Mouse (Mus musculus): Measurements from ENCODE around the gene Gm20481. TPM values are rescaled to one million over a fixed set of nuclear protein-coding genes. Genes with fewer than 3 reads are reported as not detected.
A peak's percentile ranks its signal among the peaks of the same experiment; 100 is the strongest.
"Not testable (repeated sequence)": the region's sequence is repeated elsewhere in the genome, so short reads cannot be mapped to it uniquely, and the experiment has no call there.

Gene Gm20481
- polyA plus RNA-seq (2014; fragmentation: Nextera tagmentation; extraction: Ambion mirVana), result not detected in 2 replicates

GRCm38 (mm10) chr17:34969822-34970221 is at the start of gene Gm20481:
Gene Gm20481, plus strand, starts transcription at chr17:34969912.
- H3K27ac ChIP-seq; H3K4me1 ChIP-seq (replicated peaks; ENCODE audit: control insufficient read depth, insufficient read depth, low read length); H3K9ac ChIP-seq; ATAC-seq (ENCODE audit: low FRiP score); DNase-seq (ENCODE audit: low spot score); H3K36me3 ChIP-seq (replicated peaks; ENCODE audit: control insufficient read depth, insufficient read depth); H3K4me2 ChIP-seq (replicated peaks); H3K4me3 ChIP-seq (replicated peaks; ENCODE audit: low read length); H3K9me3 ChIP-seq (ENCODE audit: control insufficient read depth, low read length): not testable (repeated sequence)
- WGBS, result 58% methylated on average over 6 of the region's 11 CpGs
- H3K27me3 ChIP-seq (ENCODE audit: control insufficient read depth, insufficient read depth, low read length), result peaks cover 28% of the 10 kb centered on the region

- no peaks in the 10 kb centered on the region for H3K36me3 ChIP-seq (replicated peaks; ENCODE audit: control insufficient read depth, insufficient read depth)
- 44% methylated on average over 6 of the region's 6 CpGs for WGBS
- no peak for DNase-seq (ENCODE audit: low spot score)
Observed at GRCm38 (mm10) chr17:34922939-34923338, 46.8 kb upstream of the Gm20481 start.

GRCm38 (mm10) chr17:34924258-34924657 is 45.5 kb upstream of the Gm20481 start:
- no peak overlapping the region for H3K4me3 ChIP-seq (replicated peaks; ENCODE audit: low read length)
- H3K27ac ChIP-seq, result no peak overlapping the region
- WGBS, result 74% methylated on average over 5 of the region's 5 CpGs
- H3K27me3 ChIP-seq (ENCODE audit: control insufficient read depth, insufficient read depth, low read length), result no peaks in the 10 kb centered on the region
- no peaks in the 10 kb centered on the region for H3K36me3 ChIP-seq (replicated peaks; ENCODE audit: control insufficient read depth, insufficient read depth)
- ATAC-seq (ENCODE audit: low FRiP score) (no peak), DNase-seq (ENCODE audit: low spot score) (no peak)
- no peak overlapping the region for H3K9ac ChIP-seq
- H3K4me1 ChIP-seq (replicated peaks; ENCODE audit: control insufficient read depth, insufficient read depth, low read length), result no peaks in the 10 kb centered on the region
- no peak overlapping the region for H3K4me2 ChIP-seq (replicated peaks)
- H3K9me3 ChIP-seq (ENCODE audit: control insufficient read depth, low read length), result no peaks in the 10 kb centered on the region

More at GRCm38 (mm10) chr17:34922939-34923338, 46.8 kb upstream of the Gm20481 start:
- no peak for ATAC-seq (ENCODE audit: low FRiP score)
- Histone ChIP-seq H3K27ac (no peak overlapping the region), H3K4me2 (replicated peaks) (no peak overlapping the region), H3K9me3 (ENCODE audit: control insufficient read depth, low read length) (no peaks in the 10 kb centered on the region), H3K4me1 (replicated peaks; ENCODE audit: control insufficient read depth, insufficient read depth, low read length) (no peaks in the 10 kb centered on the region), H3K27me3 (ENCODE audit: control insufficient read depth, insufficient read depth, low read length) (no peaks in the 10 kb centered on the region), H3K4me3 (replicated peaks; ENCODE audit: low read length) (no peak overlapping the region), H3K9ac (no peak overlapping the region)

- no peaks in the 10 kb centered on the region for H3K36me3 ChIP-seq (replicated peaks; ENCODE audit: control insufficient read depth, insufficient read depth)
- no peak overlapping the region for H3K9ac ChIP-seq
- WGBS, result 89% methylated on average over 18 of the region's 18 CpGs
- H3K27ac ChIP-seq, result no peak overlapping the region
- no peaks in the 10 kb centered on the region for H3K27me3 ChIP-seq (ENCODE audit: control insufficient read depth, insufficient read depth, low read length)
- peaks cover 6% of the 10 kb centered on the region for H3K4me1 ChIP-seq (replicated peaks; ENCODE audit: control insufficient read depth, insufficient read depth, low read length)
- DNase-seq (ENCODE audit: low spot score), result no peak
- no peak overlapping the region for H3K4me3 ChIP-seq (replicated peaks; ENCODE audit: low read length)
- no peak overlapping the region for H3K4me2 ChIP-seq (replicated peaks)
- ATAC-seq (ENCODE audit: low FRiP score), result no peak
- H3K9me3 ChIP-seq (ENCODE audit: control insufficient read depth, low read length), result no peaks in the 10 kb centered on the region
Observed at GRCm38 (mm10) chr17:34927306-34928019, 42.2 kb upstream of the Gm20481 start.

- no peak for DNase-seq (ENCODE audit: low spot score)
- H3K9me3 ChIP-seq (ENCODE audit: control insufficient read depth, low read length), result no peaks in the 10 kb centered on the region
- no peak overlapping the region for H3K9ac ChIP-seq
- ATAC-seq (ENCODE audit: low FRiP score), result no peak
- peaks cover 7% of the 10 kb centered on the region for H3K4me1 ChIP-seq (replicated peaks; ENCODE audit: control insufficient read depth, insufficient read depth, low read length)
- no peaks in the 10 kb centered on the region for H3K27me3 ChIP-seq (ENCODE audit: control insufficient read depth, insufficient read depth, low read length)
- no peak overlapping the region for H3K4me3 ChIP-seq (replicated peaks; ENCODE audit: low read length)
- H3K36me3 ChIP-seq (replicated peaks; ENCODE audit: control insufficient read depth, insufficient read depth), result peaks cover 11% of the 10 kb centered on the region
- H3K27ac ChIP-seq, result no peak overlapping the region
- no peak overlapping the region for H3K4me2 ChIP-seq (replicated peaks)
- 77% methylated on average over 4 of the region's 4 CpGs for WGBS
Observed at GRCm38 (mm10) chr17:34928841-34929240, 40.9 kb upstream of the Gm20481 start.

- Histone ChIP-seq H3K4me1 (replicated peaks; ENCODE audit: control insufficient read depth, insufficient read depth, low read length) (peaks cover 7% of the 10 kb centered on the region), H3K27ac (peak within 1 kb of the TSS; percentile 51; the same call in 1 of the 2 replicates), H3K9ac (peak within 1 kb of the TSS; percentile 73), H3K4me3 (replicated peaks; ENCODE audit: low read length) (peak within 1 kb of the TSS; percentile 60), H3K36me3 (replicated peaks; ENCODE audit: control insufficient read depth, insufficient read depth) (peaks cover 30% of the 10 kb centered on the region), H3K9me3 (ENCODE audit: control insufficient read depth, low read length) (no peaks in the 10 kb centered on the region), H3K27me3 (ENCODE audit: control insufficient read depth, insufficient read depth, low read length) (no peaks in the 10 kb centered on the region), H3K4me2 (replicated peaks) (peak within 1 kb of the TSS; percentile 74)
- under 1% methylated on average over 37 of the region's 38 CpGs for WGBS
- peak; percentile 97 for ATAC-seq (ENCODE audit: low FRiP score)
- peak; percentile 98 for DNase-seq (ENCODE audit: low spot score)
Observed at GRCm38 (mm10) chr17:34931061-34931734, 38.5 kb upstream of the Gm20481 start, which contains the start of gene Neu1. Gene Neu1, plus strand, starts transcription at chr17:34931253.

- no peaks in the 10 kb centered on the region for H3K9me3 ChIP-seq (ENCODE audit: control insufficient read depth, low read length)
- H3K4me3 ChIP-seq (replicated peaks; ENCODE audit: low read length), result peak overlapping the region; percentile 60
- H3K4me2 ChIP-seq (replicated peaks), result peak overlapping the region; percentile 74
- no peaks in the 10 kb centered on the region for H3K27me3 ChIP-seq (ENCODE audit: control insufficient read depth, insufficient read depth, low read length)
- WGBS, result 13% methylated on average over 14 of the region's 14 CpGs
- H3K36me3 ChIP-seq (replicated peaks; ENCODE audit: control insufficient read depth, insufficient read depth), result peaks cover 35% of the 10 kb centered on the region
- ATAC-seq (ENCODE audit: low FRiP score), result peak; percentile 4; the same call in 1 of the 2 replicates
- peaks cover 7% of the 10 kb centered on the region for H3K4me1 ChIP-seq (replicated peaks; ENCODE audit: control insufficient read depth, insufficient read depth, low read length)
- H3K9ac ChIP-seq, result peak overlapping the region; percentile 73
- H3K27ac ChIP-seq, result peak overlapping the region; percentile 51; the same call in 1 of the 2 replicates
- DNase-seq (ENCODE audit: low spot score), result peak; percentile 50
Observed at GRCm38 (mm10) chr17:34931735-34932098, 38.0 kb upstream of the Gm20481 start.

- peak overlapping the region; percentile 60 for H3K4me3 ChIP-seq (replicated peaks; ENCODE audit: low read length)
- H3K4me2 ChIP-seq (replicated peaks), result peak overlapping the region; percentile 74
- H3K4me1 ChIP-seq (replicated peaks; ENCODE audit: control insufficient read depth, insufficient read depth, low read length), result peaks cover 7% of the 10 kb centered on the region
- no peaks in the 10 kb centered on the region for H3K9me3 ChIP-seq (ENCODE audit: control insufficient read depth, low read length)
- DNase-seq (ENCODE audit: low spot score), result no peak
- no peak overlapping the region for H3K27ac ChIP-seq
- H3K9ac ChIP-seq, result peak overlapping the region; percentile 73
- 87% methylated on average over 8 of the region's 8 CpGs for WGBS
- H3K27me3 ChIP-seq (ENCODE audit: control insufficient read depth, insufficient read depth, low read length), result no peaks in the 10 kb centered on the region
- no peak for ATAC-seq (ENCODE audit: low FRiP score)
- H3K36me3 ChIP-seq (replicated peaks; ENCODE audit: control insufficient read depth, insufficient read depth), result peaks cover 41% of the 10 kb centered on the region
Observed at GRCm38 (mm10) chr17:34932287-34932686, 37.4 kb upstream of the Gm20481 start.

GRCm38 (mm10) chr17:34934031-34934430 is 35.7 kb upstream of the Gm20481 start:
- no peak overlapping the region for H3K4me2 ChIP-seq (replicated peaks)
- H3K27me3 ChIP-seq (ENCODE audit: control insufficient read depth, insufficient read depth, low read length), result no peaks in the 10 kb centered on the region
- H3K4me3 ChIP-seq (replicated peaks; ENCODE audit: low read length), result no peak overlapping the region
- no peak for ATAC-seq (ENCODE audit: low FRiP score)
- no peak overlapping the region for H3K9ac ChIP-seq
- H3K36me3 ChIP-seq (replicated peaks; ENCODE audit: control insufficient read depth, insufficient read depth), result peaks cover 42% of the 10 kb centered on the region
- no peaks in the 10 kb centered on the region for H3K9me3 ChIP-seq (ENCODE audit: control insufficient read depth, low read length)
- H3K27ac ChIP-seq, result no peak overlapping the region
- DNase-seq (ENCODE audit: low spot score), result no peak
- 66% methylated on average over 24 of the region's 24 CpGs for WGBS
- peaks cover 7% of the 10 kb centered on the region for H3K4me1 ChIP-seq (replicated peaks; ENCODE audit: control insufficient read depth, insufficient read depth, low read length)

Measured in hindbrain, embryonic 14.5 days (tissue).